Mouse (Mus musculus): ENCODE results near the gene Aff1.

DNA sequence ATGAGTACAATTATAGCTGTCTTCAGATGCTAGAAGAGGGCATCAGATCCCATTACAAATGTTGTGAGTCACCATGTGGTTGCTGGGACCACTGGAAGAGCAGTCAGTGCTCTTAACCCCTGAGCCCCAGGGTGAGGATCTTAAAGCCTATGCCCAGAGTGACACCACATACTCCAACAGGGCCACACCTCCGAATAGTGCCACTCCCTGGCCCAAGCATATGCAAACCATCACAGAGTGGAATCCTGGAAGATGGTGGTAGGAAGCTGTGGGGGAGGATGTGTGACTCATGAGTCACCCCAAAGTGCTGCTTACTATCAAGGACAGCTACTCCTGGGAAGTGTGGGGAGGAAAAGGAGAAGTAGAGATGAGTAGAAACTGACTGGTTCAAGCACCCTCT lies 13.7 kb downstream of the Aff1 start:
- TF ChIP-seq POLR2A (IDR thresholded peaks at IDR 0.05; ENCODE audit: low read depth, low read length) (no peak), CTCF (conservative IDR thresholded peaks at IDR 0.05; ENCODE audit: insufficient read depth, insufficient read length, low read depth, low read length) (no peak)

Measured in kidney, adult 2 months (tissue).